Mouse (Mus musculus) spleen, postnatal 0 days (tissue): ENCODE measurements around the gene Rps19. TPM values are rescaled to one million over a fixed set of nuclear protein-coding genes. Genes with fewer than 3 reads are reported as not detected.

ENCODE experiments used
- polyA plus RNA-seq: library from polyadenylated mRNA; unstranded; fragments of >200 nt; fragmentation: Nextera tagmentation; extraction: Ambion mirVana; gene quantifications from 2 replicates; pipeline ENCODE4 v1.2.1, GENCODE M21; 2015

Gene Rps19
- 2,329 and 2,383 TPM in 2 replicates for polyA plus RNA-seq

DNA sequence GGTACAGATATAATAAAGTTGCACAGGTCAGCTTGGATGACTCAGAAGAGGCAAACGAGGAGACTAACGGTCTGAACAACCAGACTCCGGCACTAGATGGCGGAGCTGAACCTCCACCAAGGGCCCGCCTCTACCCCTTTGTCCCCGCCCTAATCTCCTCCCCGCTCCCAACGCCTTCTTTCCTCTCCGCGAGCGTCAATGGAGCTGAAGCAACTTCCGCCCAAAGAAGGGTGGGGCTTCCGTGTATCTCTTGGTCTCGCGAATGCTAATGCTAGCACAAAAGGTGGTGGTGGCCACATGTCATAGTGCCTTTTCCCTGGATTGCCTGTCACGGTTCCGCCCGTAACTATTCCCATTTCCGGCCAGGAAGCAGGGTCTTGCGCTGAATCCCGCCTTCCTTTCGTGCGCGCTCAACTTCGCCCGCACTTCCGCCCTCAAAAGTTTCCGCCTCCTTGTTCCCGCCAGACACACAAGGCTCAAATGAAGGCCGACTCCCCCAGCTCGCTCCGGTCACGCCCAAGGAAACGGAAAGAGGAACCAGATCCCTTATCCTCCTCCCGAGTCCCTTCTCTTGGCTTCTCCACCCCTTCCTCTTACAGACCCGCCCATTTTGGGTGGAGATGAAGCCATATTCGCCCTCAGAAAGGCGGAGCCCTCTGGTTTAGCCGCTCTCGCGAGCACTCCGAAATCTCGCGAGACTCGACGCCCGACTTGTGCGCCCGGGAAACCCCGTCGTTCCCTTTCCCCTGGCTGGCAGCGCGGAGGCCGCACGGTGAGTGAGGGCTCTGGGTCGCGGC lies at the start of gene Rps19:
Gene Rps19, plus strand, starts transcription at position 476 of the 797 bp plus-strand sequence.

GRCm38 (mm10) chr7:24861913-24862312 lies 22.3 kb upstream of the Rps19 start, which contains the start of gene Gm9844:
Gene Gm9844, plus strand, starts transcription at chr7:24862213.

GRCm38 (mm10) chr7:24869532-24870165 lies 14.5 kb upstream of the Rps19 start, which contains the start of the genes Lypd4 and Dmrtc2:
Gene Lypd4, minus strand, starts transcription at chr7:24869941.
Gene Dmrtc2, plus strand, starts transcription at chr7:24870057.

DNA sequence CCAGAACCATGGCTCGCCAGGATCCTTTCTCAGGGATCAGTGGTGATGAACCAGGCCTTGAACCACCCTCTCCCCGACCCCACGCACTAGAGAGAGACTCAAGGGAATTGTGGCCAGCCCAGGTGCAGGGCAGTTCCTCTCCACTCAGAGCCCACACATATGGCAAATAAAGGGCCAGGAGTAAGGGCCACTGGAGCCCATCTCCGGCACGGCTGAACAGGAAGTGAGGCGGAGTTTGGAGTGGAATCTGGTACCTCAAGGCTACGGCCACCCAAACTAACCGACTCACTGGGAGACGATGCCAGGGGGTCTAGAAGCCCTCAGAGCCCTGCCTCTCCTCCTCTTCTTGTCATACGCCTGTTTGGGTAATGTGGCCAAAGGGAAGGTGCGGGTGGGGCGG lies 13.1 kb downstream of the Rps19 start, which contains the start of gene Cd79a:
Gene Cd79a, plus strand, starts transcription at position 158 of the 400 bp plus-strand sequence.

GRCm38 (mm10) chr7:24902630-24903443 lies 18.7 kb downstream of the Rps19 start, which contains the start of gene Arhgef1:
Gene Arhgef1, plus strand, starts transcription at chr7:24902912.

Other genes with a start within 250 kb of the Rps19 start
- gene Lypd3, start 247.8 kb upstream of the Rps19 start, polyA plus RNA-seq, result 0.10 TPM in 1 of 2 replicates, not detected in the other
- gene Tex101, start 207.7 kb upstream of the Rps19 start, polyA plus RNA-seq, result not detected in 2 replicates
- not detected in 2 replicates for gene BC049730, start 175.1 kb upstream of the Rps19 start, polyA plus RNA-seq
- not detected in 2 replicates for gene Gm4763, start 157.5 kb upstream of the Rps19 start, polyA plus RNA-seq
- 23.7 and 40.3 TPM in 2 replicates for gene Cd177, start 124.1 kb upstream of the Rps19 start, polyA plus RNA-seq
- gene Ceacam10, start 107.2 kb upstream of the Rps19 start, polyA plus RNA-seq, result 12.4 and 21.1 TPM in 2 replicates
- 5.9 and 6.7 TPM in 2 replicates for gene Gm9844, start 22.2 kb upstream of the Rps19 start, polyA plus RNA-seq
- gene Lypd4, start 14.4 kb upstream of the Rps19 start, polyA plus RNA-seq, result not detected in 2 replicates
- gene Dmrtc2, start 14.3 kb upstream of the Rps19 start, polyA plus RNA-seq, result not detected in 2 replicates
- gene Cd79a, start 13.0 kb downstream of the Rps19 start, polyA plus RNA-seq, result 41.4 and 57.4 TPM in 2 replicates
- gene Arhgef1, start 18.5 kb downstream of the Rps19 start, polyA plus RNA-seq, result 95.4 and 107 TPM in 2 replicates
- gene Gm4881, start 60.1 kb downstream of the Rps19 start, polyA plus RNA-seq, result not detected in 2 replicates
- 128 and 155 TPM in 2 replicates for gene Rabac1, start 88.4 kb downstream of the Rps19 start, polyA plus RNA-seq
- 3.6 and 5.3 TPM in 2 replicates for gene Atp1a3, start 121.6 kb downstream of the Rps19 start, polyA plus RNA-seq
- 1.8 and 2.3 TPM in 2 replicates for gene Grik5, start 188.0 kb downstream of the Rps19 start, polyA plus RNA-seq
- 11.1 and 11.5 TPM in 2 replicates for gene Zfp574, start 188.2 kb downstream of the Rps19 start, polyA plus RNA-seq